Mouse (Mus musculus) small intestine, adult 2 months (tissue): ENCODE data around the gene Ssr2.

Experiments
- CTCF ChIP-seq: fragments of 200-500 bp; IDR thresholded peaks from 2 replicates; pipeline ENCODE4 v1.5.1; 2012; ENCODE audit warnings: low read depth, mild to moderate bottlenecking, control low read depth, inconsistent platforms, low read length, moderate library complexity, mixed read lengths; ENCODE audit not compliant: insufficient replicate concordance, insufficient read length; ENCODE audit errors: extremely low read depth
- POLR2A ChIP-seq: fragments of 200-500 bp; IDR thresholded peaks from 2 replicates; pipeline ENCODE4 v1.6.1; 2012; ENCODE audit warnings: low read depth, mild to moderate bottlenecking, control low read depth, inconsistent platforms, low read length, moderate library complexity

DNA sequence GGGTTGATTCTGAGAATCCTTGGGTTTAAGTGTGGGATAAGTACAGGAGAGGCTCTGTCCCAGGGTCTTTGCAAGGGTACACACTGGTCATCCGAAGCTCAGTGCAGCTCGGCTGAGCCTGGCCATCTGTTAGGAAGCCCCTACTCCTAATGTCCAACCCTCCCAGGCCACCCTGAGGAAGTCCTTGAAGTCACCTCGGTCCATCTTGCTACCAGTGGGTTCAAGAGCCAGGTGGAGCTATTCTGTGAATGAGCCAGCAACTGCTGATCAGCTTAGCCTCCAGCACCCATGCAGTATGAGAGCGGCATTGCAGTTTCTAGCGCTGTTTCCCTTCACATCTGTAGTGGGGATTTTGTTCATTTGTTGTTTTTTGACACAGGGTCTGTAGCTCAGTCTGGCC lies 35.6 kb upstream of the Ssr2 start:
- TF ChIP-seq CTCF (no peak), POLR2A (no peak)
